Mouse (Mus musculus) forebrain, embryonic 12.5 days (tissue): ENCODE results near the gene Id1. TPM values are rescaled to one million over a fixed set of nuclear protein-coding genes. Genes with fewer than 3 reads are reported as not detected.

Experiments used
- ATAC-seq: fragments of 200-750 bp; cut with Nextera tagmentation; 2 replicates; pipeline ENCODE4 v1.8.0; 2017; ENCODE audit warnings: moderate TSS enrichment; ENCODE audit not compliant: low FRiP score
- H3K27ac ChIP-seq: fragments of 300-500 bp; sonication (generic); 2 replicates; pipeline ENCODE4 v1.5.1; 2016; ENCODE audit warnings: mild to moderate bottlenecking
- H3K27me3 ChIP-seq: fragments of 300-500 bp; sonication (generic); 2 replicates; pipeline ENCODE4 v1.6.1; 2016; ENCODE audit warnings: mild to moderate bottlenecking
- H3K36me3 ChIP-seq: fragments of 300-500 bp; sonication (generic); replicated peaks from 2 replicates; pipeline ENCODE4 v1.6.1; 2016; ENCODE audit warnings: mild to moderate bottlenecking
- H3K4me1 ChIP-seq: fragments of 300-500 bp; sonication (generic); 2 replicates; pipeline ENCODE4 v1.6.1; 2016
- H3K4me2 ChIP-seq: fragments of 300-500 bp; sonication (generic); 2 replicates; pipeline ENCODE4 v1.6.1; 2016; ENCODE audit warnings: mild to moderate bottlenecking, moderate library complexity
- H3K4me3 ChIP-seq: fragments of 300-500 bp; sonication (generic); replicated peaks from 2 replicates; pipeline ENCODE4 v1.5.1; 2016; ENCODE audit warnings: mild to moderate bottlenecking
- H3K9ac ChIP-seq: fragments of 300-500 bp; sonication (generic); 2 replicates; pipeline ENCODE4 v1.6.1; 2016; ENCODE audit warnings: mild to moderate bottlenecking
- H3K9me3 ChIP-seq: fragments of 300-500 bp; sonication (generic); 2 replicates; pipeline ENCODE4 v1.6.1; 2016
- WGBS: fragments of 180-500 bp; shearing (Covaris S2); methylation state at CpG from one replicate; pipeline ENCODE4 v1.1.7; 2016; 5-methylcytosine and 5-hydroxymethylcytosine counted together
- polyA plus RNA-seq: library from polyadenylated mRNA; unstranded; fragments of >200 nt; fragmentation: Nextera tagmentation; extraction: Ambion mirVana; gene quantifications from 2 replicates; pipeline ENCODE4 v1.2.1, GENCODE M21; 2016

The Id1 gene
- polyA plus RNA-seq, 1 experiment from 2014 or later: 48.5 TPM

DNA sequence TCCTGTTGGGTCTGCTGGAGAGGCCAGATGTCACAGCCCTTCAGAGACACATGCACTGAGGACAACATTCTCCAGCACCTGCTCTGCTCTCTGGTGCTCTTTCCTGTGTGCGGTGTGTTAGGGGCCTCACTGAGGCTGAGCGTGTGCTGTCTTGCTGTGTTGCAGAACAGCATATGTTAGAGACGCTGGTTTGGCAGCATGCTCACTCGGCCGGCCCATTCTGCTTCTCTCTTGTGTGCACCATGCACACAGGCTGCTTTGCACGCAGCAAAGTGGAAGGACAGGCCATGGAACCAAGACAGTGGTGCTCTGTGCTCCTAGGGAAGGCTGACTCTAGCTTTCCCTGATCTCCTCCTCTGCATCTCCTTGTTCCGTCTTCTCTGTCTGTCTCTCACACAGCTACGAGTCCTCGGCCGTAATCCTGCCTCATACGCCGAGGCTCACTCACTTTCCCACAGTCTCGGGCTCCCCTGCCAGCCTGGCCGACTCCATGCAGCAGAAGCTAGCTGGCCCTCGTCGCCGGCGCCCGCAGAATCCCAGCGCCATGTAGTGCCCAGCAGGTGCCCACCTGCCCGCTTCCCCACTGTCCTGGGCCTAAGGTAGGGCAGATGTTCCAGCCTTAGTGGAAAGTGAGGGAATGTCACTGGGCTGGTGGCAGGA lies 32.3 kb upstream of the Id1 start:
- H3K4me2 ChIP-seq: no peak overlapping the region
- H3K4me3 ChIP-seq: no peak overlapping the region
- H3K27ac ChIP-seq: no peak overlapping the region
- no peak overlapping the region for H3K9ac ChIP-seq
- no peaks in the 10 kb centered on the region for H3K27me3 ChIP-seq
- WGBS: 93% methylated on average over 21 of the region's 21 CpGs
- H3K9me3 ChIP-seq: no peaks in the 10 kb centered on the region; the same call in 1 of the 2 replicates
- H3K36me3 ChIP-seq: peaks cover 74% of the 10 kb centered on the region
- H3K4me1 ChIP-seq: peaks cover 30% of the 10 kb centered on the region
- no peak for ATAC-seq

DNA sequence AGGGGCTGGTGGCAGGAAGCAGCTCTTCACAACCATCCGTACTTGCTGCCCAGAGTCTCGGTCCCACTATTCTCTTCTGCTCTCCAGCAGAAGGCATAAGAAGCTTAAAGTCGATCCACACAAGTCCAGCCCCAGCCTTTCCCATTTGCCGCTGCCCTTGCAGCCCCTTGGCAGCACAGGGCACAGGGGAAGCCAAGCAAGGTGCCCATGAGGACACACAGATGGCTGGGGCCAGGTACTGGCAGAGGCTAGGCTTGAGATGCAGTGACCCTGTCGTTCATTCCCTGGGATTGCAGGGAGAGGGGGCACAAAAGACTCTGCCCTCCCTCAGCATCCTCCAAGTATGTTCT lies 31.8 kb upstream of the Id1 start:
- no peak overlapping the region for H3K4me3 ChIP-seq
- H3K4me1 ChIP-seq: peaks cover 30% of the 10 kb centered on the region
- H3K27ac ChIP-seq: no peak overlapping the region
- no peak for ATAC-seq
- H3K36me3 ChIP-seq: peaks cover 69% of the 10 kb centered on the region
- H3K9me3 ChIP-seq: no peaks in the 10 kb centered on the region; the same call in 1 of the 2 replicates
- WGBS: 89% methylated on average over 5 of the region's 5 CpGs
- H3K4me2 ChIP-seq: no peak overlapping the region
- H3K27me3 ChIP-seq: no peaks in the 10 kb centered on the region
- H3K9ac ChIP-seq: no peak overlapping the region

- Histone ChIP-seq H3K9me3 (no peaks in the 10 kb centered on the region; the same call in 1 of the 2 replicates), H3K4me3 (no peak overlapping the region), H3K27me3 (no peaks in the 10 kb centered on the region), H3K4me2 (no peak overlapping the region), H3K9ac (no peak overlapping the region), H3K27ac (peak overlapping the region; percentile 38; the same call in 1 of the 2 replicates), H3K36me3 (peaks cover 63% of the 10 kb centered on the region), H3K4me1 (peaks cover 30% of the 10 kb centered on the region)
- WGBS: 90% methylated on average over 14 of the region's 14 CpGs
- ATAC-seq: no peak
Observed at GRCm38 (mm10) chr2:152704811-152705370, 31.2 kb upstream of the Id1 start.

- 72% methylated on average over 22 of the region's 22 CpGs for WGBS
- Histone ChIP-seq H3K27ac (peak overlapping the region; percentile 79), H3K4me1 (peaks cover 30% of the 10 kb centered on the region), H3K9me3 (no peaks in the 10 kb centered on the region; the same call in 1 of the 2 replicates), H3K27me3 (no peaks in the 10 kb centered on the region), H3K4me2 (no peak overlapping the region), H3K36me3 (peaks cover 51% of the 10 kb centered on the region), H3K4me3 (no peak overlapping the region), H3K9ac (no peak overlapping the region; the same call in 1 of the 2 replicates)
- ATAC-seq: peak; percentile 30; the same call in 1 of the 2 replicates
Observed at GRCm38 (mm10) chr2:152705993-152706571, 30.0 kb upstream of the Id1 start.

DNA sequence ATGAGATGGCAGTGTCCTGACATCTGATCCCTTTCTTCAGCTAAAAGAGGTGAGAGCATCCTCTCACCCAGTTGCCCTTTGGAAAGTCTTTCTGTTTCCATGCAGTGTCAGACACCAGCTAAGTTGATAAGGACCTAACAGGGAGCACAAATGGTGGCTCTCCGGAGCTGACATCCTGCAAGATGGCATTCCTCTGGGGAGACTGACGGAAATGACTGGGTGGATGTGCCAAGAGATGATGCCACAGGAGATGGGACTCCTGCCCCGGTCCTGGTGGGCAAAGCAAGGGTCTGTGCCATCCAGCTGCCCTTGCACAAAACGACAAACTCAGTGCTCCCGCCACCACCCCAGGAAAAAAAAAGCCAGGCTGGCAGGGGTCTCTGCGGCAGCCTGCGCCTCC lies 28.9 kb upstream of the Id1 start:
- no peaks in the 10 kb centered on the region for H3K9me3 ChIP-seq
- H3K9ac ChIP-seq: peak overlapping the region; percentile 75
- WGBS: 25% methylated on average over 7 of the region's 7 CpGs
- peak overlapping the region; percentile 65 for H3K4me2 ChIP-seq
- H3K27me3 ChIP-seq: no peaks in the 10 kb centered on the region
- H3K4me1 ChIP-seq: peaks cover 30% of the 10 kb centered on the region
- peak overlapping the region; percentile 84 for H3K27ac ChIP-seq
- peak overlapping the region; percentile 48 for H3K4me3 ChIP-seq
- no peak for ATAC-seq
- H3K36me3 ChIP-seq: peaks cover 40% of the 10 kb centered on the region

DNA sequence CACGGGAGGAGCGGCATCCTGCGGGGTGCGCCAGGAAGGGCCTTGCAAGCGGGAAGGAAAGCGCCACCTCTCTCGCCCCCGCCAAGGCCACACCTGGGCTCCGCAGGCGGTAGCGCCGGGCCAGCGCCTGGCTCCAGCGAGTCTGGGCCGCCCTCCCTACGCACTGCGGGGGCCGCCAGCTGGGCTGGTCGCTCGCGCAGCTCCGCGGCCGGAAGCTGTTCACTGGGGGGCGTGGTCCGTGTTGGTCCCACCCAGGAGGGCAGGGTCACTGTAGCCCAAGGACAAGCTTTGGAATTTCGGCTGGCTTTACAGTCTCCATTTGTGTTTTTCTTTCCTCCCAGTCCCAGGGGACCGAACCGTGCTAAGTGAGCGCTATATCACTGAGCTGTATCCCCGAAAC lies 28.4 kb upstream of the Id1 start:
- 1% methylated on average over 31 of the region's 31 CpGs for WGBS
- ATAC-seq: peak; percentile 92

DNA sequence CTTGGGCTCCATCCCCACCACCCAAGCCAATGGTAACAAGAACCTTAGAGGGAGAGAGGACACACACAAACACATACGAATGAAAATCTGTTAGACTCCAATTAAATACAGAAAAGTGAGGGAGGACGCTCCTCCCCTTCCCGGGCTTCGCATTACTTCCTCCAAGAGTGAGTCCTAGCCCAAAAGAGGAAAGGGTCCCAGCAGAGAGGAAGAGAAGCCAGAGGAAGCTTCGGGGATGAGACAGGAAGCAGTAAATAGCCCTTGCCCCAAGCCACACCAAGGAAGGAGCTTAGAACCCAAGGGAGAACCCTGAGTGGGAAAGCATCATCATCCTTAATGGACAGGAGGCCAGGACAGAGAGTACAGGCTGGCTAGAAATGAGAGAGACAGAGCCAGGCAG lies 27.0 kb upstream of the Id1 start:
- no peak overlapping the region for H3K27ac ChIP-seq
- ATAC-seq: no peak
- 94% methylated on average over 5 of the region's 5 CpGs for WGBS
- no peaks in the 10 kb centered on the region for H3K9me3 ChIP-seq
- no peak overlapping the region for H3K9ac ChIP-seq
- no peak overlapping the region for H3K4me2 ChIP-seq
- H3K27me3 ChIP-seq: no peaks in the 10 kb centered on the region
- H3K36me3 ChIP-seq: peaks cover 22% of the 10 kb centered on the region
- no peak overlapping the region for H3K4me3 ChIP-seq
- peaks cover 30% of the 10 kb centered on the region for H3K4me1 ChIP-seq

More for the DNA sequence above, 28.4 kb upstream of the Id1 start:
- Histone ChIP-seq H3K27ac (peak overlapping the region; percentile 84), H3K4me1 (peaks cover 30% of the 10 kb centered on the region), H3K9ac (peak overlapping the region; percentile 75), H3K4me2 (peak overlapping the region; percentile 65), H3K9me3 (no peaks in the 10 kb centered on the region), H3K4me3 (peak overlapping the region; percentile 48), H3K27me3 (no peaks in the 10 kb centered on the region), H3K36me3 (peaks cover 36% of the 10 kb centered on the region)

DNA sequence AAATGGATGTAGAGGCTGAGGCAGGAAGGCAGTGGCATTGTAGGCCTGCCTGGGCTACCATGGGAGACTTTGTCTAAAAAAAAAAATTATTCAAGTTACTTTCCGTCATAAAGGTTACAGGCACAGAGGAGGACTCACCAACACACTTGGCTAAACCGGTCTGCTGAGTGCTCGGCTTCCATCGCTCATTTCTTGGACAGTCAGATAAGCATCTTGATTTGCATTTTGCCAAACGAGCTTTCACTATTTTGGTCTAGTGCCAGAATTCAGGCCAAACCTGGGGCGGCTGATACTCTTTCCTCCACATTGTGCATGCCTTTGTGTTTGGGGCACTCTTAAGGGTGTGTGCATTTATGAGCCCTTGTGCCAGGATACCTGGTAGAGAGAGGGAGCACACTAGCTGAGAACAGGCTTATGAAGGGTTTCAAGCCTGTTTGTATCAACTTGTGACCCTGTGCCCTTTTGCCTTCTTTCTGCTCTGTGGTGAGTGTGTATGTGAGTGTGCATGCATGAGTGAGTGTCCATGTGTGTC lies 19.7 kb upstream of the Id1 start:
- H3K4me3 ChIP-seq: no peak overlapping the region
- 63% methylated on average over 6 of the region's 6 CpGs for WGBS
- H3K4me1 ChIP-seq: peaks cover 32% of the 10 kb centered on the region
- no peaks in the 10 kb centered on the region for H3K27me3 ChIP-seq
- no peak for ATAC-seq
- no peaks in the 10 kb centered on the region for H3K36me3 ChIP-seq
- H3K9me3 ChIP-seq: no peaks in the 10 kb centered on the region
- H3K9ac ChIP-seq: no peak overlapping the region
- H3K4me2 ChIP-seq: no peak overlapping the region
- H3K27ac ChIP-seq: 0 out of 2 replicates have a peak overlapping the region, but pooled peaks have one; percentile 20

- Histone ChIP-seq H3K36me3 (no peaks in the 10 kb centered on the region), H3K9ac (no peak overlapping the region), H3K4me3 (no peak overlapping the region), H3K27ac (peak overlapping the region; percentile 69), H3K4me2 (no peak overlapping the region), H3K27me3 (0 out of 2 replicates have a peak, but pooled peaks cover under 1% of the 10 kb centered on the region), H3K4me1 (peaks cover 32% of the 10 kb centered on the region), H3K9me3 (no peaks in the 10 kb centered on the region)
- no peak for ATAC-seq
- 62% methylated on average over 11 of the region's 11 CpGs for WGBS
Observed at GRCm38 (mm10) chr2:152717652-152718051, 18.4 kb upstream of the Id1 start.

DNA sequence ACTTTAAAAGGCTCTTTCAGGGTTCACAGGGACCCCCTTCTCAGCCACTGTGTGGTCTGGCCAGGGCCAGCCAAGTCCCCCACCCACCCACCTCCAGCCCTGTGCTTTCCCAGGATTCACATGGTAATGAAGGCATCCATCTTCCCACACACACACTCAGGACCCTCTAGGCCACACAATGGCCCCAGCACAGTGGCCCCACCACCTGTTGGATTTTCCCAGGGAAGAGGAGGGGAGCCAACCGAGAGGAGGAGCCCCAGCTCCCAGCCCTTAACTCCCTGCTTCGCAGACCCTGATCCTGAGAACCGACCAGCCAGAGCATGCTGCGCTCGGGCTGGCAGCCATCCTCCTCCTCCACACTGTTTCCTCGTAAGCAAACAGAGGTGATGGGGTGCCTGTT lies 18.0 kb upstream of the Id1 start:
- H3K4me1 ChIP-seq: peaks cover 32% of the 10 kb centered on the region
- H3K27me3 ChIP-seq: peaks cover 5% of the 10 kb centered on the region; the same call in 1 of the 2 replicates
- 31% methylated on average over 6 of the region's 6 CpGs for WGBS
- H3K4me2 ChIP-seq: 0 out of 2 replicates have a peak overlapping the region, but pooled peaks have one; percentile 2
- no peak overlapping the region for H3K4me3 ChIP-seq
- H3K36me3 ChIP-seq: no peaks in the 10 kb centered on the region
- H3K9ac ChIP-seq: no peak overlapping the region
- ATAC-seq: peak; percentile 86
- no peaks in the 10 kb centered on the region for H3K9me3 ChIP-seq
- H3K27ac ChIP-seq: peak overlapping the region; percentile 69

GRCm38 (mm10) chr2:152723651-152724331 lies 12.3 kb upstream of the Id1 start:
- WGBS: 3% methylated on average over 36 of the region's 37 CpGs
- Histone ChIP-seq H3K4me2 (peak overlapping the region; percentile 62), H3K27ac (no peak overlapping the region), H3K4me1 (peaks cover 35% of the 10 kb centered on the region), H3K4me3 (peak overlapping the region; percentile 35), H3K36me3 (no peaks in the 10 kb centered on the region), H3K9ac (peak overlapping the region; percentile 53), H3K9me3 (no peaks in the 10 kb centered on the region), H3K27me3 (peaks cover 22% of the 10 kb centered on the region)
- peak; percentile 84 for ATAC-seq

- peak overlapping the region; percentile 62 for H3K4me2 ChIP-seq
- H3K27ac ChIP-seq: no peak overlapping the region
- no peaks in the 10 kb centered on the region for H3K36me3 ChIP-seq
- peak overlapping the region; percentile 53 for H3K9ac ChIP-seq
- no peak for ATAC-seq
- H3K4me1 ChIP-seq: peaks cover 32% of the 10 kb centered on the region
- H3K27me3 ChIP-seq: peaks cover 22% of the 10 kb centered on the region
- no peaks in the 10 kb centered on the region for H3K9me3 ChIP-seq
- H3K4me3 ChIP-seq: peak overlapping the region; percentile 35
- 70% methylated on average over 3 of the region's 3 CpGs for WGBS
Observed at GRCm38 (mm10) chr2:152724332-152724723, 11.7 kb upstream of the Id1 start.
